Mouse (Mus musculus) activated CD4-positive, CD25-positive, alpha-beta regulatory T cell, adult 9 weeks (primary cell): Measurements from ENCODE around the gene Spred3. TPM values are rescaled to one million over a fixed set of nuclear protein-coding genes. Genes with fewer than 3 reads are reported as not detected.

Source experiments
- polyA plus RNA-seq: library from polyadenylated mRNA; unstranded; fragments of 100-300 nt; shearing (Covaris generic); gene quantifications from one replicate; pipeline ENCODE4 v1.2.1, GENCODE M21; 2017

Spred3 gene
- not detected for polyA plus RNA-seq

DNA sequence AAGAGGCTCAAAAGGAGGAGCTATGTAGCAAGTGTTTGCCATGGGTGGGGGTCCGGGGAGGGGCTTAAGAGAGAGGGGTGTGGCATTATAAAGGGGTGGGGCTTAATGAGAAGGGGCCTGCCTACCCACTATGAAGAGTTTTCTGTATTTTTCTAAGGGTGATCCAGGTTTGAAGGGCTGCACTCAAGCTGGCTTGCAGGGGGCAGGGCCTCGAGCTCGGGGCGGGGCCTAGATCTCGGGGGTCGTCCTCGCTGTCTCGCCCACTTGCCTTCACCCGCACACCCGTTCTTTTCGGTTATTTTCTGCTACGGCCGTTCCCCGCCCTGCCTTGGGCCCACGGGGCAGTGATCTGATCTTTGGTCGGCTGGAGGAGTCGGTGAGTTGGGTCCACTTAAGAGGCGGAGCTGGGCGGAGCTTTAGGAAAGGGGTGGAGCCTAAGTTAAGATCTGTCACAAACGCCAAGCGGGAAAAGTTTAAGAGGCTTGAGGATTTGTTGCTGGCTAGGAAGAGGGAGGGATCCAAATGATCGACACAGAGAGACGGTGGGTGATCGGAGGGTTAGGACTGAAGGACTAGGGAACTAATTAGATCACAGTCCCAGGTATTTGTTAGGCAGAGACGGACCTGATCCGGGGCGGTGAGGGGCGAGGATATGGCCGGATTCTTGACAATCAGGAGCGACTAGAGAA is at the start of gene Spred3, which contains the start of gene Ggn:
Gene Spred3, minus strand, starts transcription at position 346 of the 689 bp plus-strand sequence.
Gene Ggn, plus strand, starts transcription at position 145 of the 689 bp plus-strand sequence.

DNA sequence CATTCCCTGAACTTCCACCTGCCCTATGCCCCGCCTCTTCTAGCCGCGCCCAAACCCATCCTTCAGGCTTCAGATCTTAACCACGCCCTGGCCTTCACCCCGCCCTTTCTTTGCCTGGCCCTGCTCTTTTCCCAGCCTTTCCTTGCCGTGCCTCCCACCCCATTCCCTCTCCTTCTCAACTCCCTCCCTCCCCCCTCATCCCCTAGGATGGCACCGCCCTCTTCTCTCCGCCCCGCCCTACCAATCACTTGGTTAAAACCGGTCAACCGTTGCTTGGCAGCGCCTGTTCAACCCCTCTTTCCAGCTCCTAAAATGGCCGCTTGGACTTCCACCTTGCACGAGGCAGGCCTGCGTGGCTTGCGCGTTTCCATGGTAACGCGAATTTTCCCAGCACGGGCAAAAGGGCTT is 43.5 kb upstream of the Spred3 start, which contains the start of gene Catsperg1:
Gene Catsperg1, minus strand, starts transcription at position 361 of the 408 bp plus-strand sequence.

DNA sequence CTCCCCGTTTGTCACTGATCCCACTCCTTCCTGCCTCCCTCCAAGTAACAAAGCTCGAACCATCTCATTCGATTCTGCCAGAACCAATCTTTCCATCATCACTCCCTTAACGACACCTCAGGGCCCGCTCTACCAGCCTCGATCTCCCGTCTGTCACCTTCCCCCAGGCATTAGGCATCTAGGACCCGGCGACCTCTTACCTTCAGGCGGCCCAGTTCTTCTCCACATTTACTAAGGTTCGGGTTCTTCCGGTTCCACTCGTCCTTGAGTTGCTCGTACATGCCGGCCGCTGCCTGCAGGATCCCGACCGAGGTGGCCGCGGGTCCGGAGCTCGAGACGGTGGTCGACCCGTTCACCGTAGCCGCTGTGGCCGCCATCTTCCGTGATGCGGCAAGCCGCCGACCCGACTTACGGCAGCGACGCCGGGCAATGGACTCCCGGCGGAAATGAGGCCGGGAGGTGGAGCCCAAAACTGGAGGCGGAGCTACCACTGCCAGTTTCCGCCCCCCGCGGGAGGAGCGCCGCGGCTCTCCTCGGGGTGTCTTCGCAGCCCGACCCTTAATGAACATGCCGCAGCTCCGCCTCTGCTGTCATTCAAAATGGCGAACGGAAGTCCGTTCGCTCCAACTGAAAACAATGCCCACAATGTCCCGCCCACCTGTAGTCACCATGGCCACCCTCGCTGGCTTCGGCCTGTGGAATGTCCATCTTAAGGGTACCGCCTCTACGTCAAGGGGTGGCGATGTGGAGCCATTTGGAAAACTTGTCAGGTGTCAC is 10.1 kb upstream of the Spred3 start, which contains the start of gene Psmd8:
Gene Psmd8, minus strand, starts transcription at position 625 of the 777 bp plus-strand sequence.

DNA sequence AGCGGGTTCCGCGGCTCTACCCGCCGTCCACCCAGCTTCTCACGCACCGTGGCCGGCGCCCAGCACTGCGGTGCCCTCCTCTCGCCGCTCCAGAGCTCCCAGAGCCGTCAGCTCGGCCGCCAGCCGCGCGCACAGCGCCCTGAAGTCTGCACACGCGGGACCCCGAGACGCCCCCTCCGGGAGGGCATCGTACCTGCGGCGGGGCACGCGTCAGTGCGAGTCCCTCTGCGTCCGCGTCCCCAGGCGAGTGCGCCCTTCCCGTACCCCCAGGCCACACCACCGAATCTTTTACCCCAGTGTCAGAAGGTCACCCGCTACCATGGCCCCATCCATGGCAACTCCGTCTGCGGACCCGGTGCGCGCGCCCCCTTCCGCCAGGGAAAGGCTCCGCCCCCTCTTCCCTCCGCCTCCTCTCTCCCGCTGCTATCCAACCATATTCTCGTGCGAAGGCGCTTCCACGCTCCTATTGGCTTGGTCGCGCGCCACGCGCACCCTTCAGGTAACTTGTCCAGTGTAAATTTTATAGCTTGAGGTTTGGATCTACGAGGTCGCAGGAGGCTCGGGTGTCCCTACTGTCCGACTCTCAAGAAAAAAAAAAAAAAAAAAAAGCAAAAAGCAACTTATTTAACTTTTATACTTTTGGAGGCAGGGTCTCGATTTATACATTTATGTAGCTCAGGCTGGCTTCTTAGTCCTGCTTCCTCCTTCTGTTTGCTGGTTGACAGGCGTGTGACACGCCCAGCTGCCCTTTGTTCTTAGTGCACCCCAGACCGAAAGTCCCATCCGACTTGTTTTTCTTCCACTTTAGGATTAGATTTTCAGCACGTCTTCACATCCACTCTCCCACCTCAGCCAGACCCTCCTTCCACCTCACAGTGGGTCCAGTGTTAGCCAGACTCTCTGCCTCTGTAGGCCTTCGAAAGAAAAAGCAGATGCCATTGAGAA is 14.1 kb downstream of the Spred3 start, which contains the start of gene Fam98c:
Gene Fam98c, minus strand, starts transcription at position 397 of the 945 bp plus-strand sequence.

DNA sequence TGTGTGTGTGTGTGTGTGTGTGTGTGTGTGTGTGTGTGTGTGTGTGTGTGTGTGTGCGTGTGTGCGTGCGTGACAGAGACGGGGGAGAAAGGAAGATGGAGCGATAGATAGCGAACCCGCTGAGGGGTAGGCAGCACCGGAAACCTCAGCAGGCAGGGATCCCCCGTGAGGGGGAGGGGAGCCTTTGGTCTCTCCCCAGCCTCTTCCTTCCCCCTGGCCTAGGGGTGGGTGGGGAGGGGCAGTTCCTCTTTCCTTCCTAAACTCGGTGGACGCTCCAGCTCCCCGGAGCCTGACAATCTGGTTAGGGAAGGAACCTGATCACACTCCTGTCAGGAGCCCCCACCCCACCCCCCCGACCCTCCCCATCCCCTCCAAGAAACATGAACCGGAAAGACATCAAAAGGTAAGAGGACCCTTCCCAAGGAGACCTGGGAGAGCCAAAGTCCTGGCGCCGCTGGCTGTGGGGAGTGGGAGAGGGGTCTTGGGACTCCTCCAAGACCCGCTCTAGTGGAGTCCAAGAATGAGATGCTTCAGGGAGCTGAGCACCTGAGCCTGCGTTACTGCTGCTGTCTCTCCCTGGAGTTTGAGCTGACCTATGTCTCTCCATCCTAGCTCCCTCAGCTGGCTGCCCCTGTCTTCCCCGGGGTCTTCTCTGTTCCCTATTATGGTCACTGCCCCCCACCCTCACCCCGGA is 35.4 kb downstream of the Spred3 start, which contains the start of gene Rasgrp4:
Gene Rasgrp4, plus strand, starts transcription at position 159 of the 694 bp plus-strand sequence.

DNA sequence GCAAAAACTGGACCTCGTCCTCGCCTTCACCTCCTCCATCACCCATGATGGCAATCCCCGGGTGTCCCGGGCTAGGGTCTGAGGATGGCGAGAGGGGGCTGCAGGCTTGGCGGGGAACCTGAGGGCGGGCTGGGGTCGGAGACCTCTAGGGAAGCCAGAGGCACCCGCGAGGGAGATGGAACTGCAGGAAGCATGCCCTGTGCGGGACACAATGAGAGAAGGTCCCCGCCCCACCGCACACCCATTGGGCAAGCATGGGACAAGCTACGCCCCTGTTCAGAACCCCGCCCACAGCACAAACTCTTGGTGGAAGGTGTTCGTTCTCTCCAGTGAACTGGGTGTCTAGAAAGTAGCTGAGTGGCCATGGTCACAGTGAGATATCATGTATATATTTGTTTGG is 45.2 kb downstream of the Spred3 start, which contains the start of gene Ryr1:
Gene Ryr1, minus strand, starts transcription at position 210 of the 400 bp plus-strand sequence.

Other genes with a start within 250 kb of the Spred3 start
- 292 TPM for gene Actn4, start 208.1 kb downstream of the Spred3 start, polyA plus RNA-seq
- gene Eif3k, start 188.5 kb downstream of the Spred3 start, polyA plus RNA-seq, result 397 TPM
- gene Map4k1, start 188.4 kb downstream of the Spred3 start, polyA plus RNA-seq, result 142 TPM
- gene Ryr1, start 45.2 kb downstream of the Spred3 start, polyA plus RNA-seq, result 0.10 TPM
- gene Rasgrp4, start 35.6 kb downstream of the Spred3 start, polyA plus RNA-seq, result 1.3 TPM
- 11.8 TPM for gene Fam98c, start 14.2 kb downstream of the Spred3 start, polyA plus RNA-seq
- not detected for gene Ggn, start 201 bp downstream of the Spred3 start, polyA plus RNA-seq
- gene Psmd8, start 10.3 kb upstream of the Spred3 start, polyA plus RNA-seq, result 270 TPM
- gene Catsperg1, start 43.6 kb upstream of the Spred3 start, polyA plus RNA-seq, result 0.79 TPM
- 1.5 TPM for gene Kcnk6, start 62.1 kb upstream of the Spred3 start, polyA plus RNA-seq
- gene Yif1b, start 67.9 kb upstream of the Spred3 start, polyA plus RNA-seq, result 66.7 TPM
- gene 2200002D01Rik, start 78.1 kb upstream of the Spred3 start, polyA plus RNA-seq, result 1.8 TPM
- gene Spint2, start 111.5 kb upstream of the Spred3 start, polyA plus RNA-seq, result 68.0 TPM
- gene Ppp1r14a, start 118.9 kb upstream of the Spred3 start, polyA plus RNA-seq, result not detected
- not detected for gene Dpf1, start 133.5 kb upstream of the Spred3 start, polyA plus RNA-seq